Mouse (Mus musculus) macrophage (primary cell): ENCODE measurements around the gene Numa1. TPM values are rescaled to one million over a fixed set of nuclear protein-coding genes. Genes with fewer than 3 reads are reported as not detected.
"Not testable (repeated sequence)": the region's sequence is repeated elsewhere in the genome, so short reads cannot be mapped to it uniquely, and the experiment has no call there.

Experiments
- H3K27ac ChIP-seq: fragments of 350-480 bp; formaldehyde crosslinking; 2 replicates; pipeline ENCODE4 v1.9.0; 2021
- H3K36me3 ChIP-seq: fragments of 350-480 bp; formaldehyde crosslinking; 2 replicates; pipeline ENCODE4 v1.9.0; 2021; ENCODE audit errors: inconsistent target
- H3K4me3 ChIP-seq: fragments of 350-480 bp; formaldehyde crosslinking; 2 replicates; pipeline ENCODE4 v1.9.0; 2021; ENCODE audit errors: inconsistent target
- H3K79me2 ChIP-seq: fragments of 350-480 bp; formaldehyde crosslinking; 2 replicates; pipeline ENCODE4 v1.9.0; 2021; ENCODE audit errors: inconsistent target
- WGBS: methylation state at CpG from one replicate; pipeline ENCODE4 v1.1.7; 2026; ENCODE audit warnings: inconsistent platforms; ENCODE audit not compliant: missing documents; 5-methylcytosine and 5-hydroxymethylcytosine counted together
- polyA plus RNA-seq: library from polyadenylated mRNA; stranded (reverse); fragments of 250-400 nt; gene quantifications from 3 replicates; pipeline ENCODE4 v1.2.4, GENCODE M21; 2018; ENCODE audit warnings: inconsistent platforms

The Numa1 gene
- polyA plus RNA-seq, 1 experiment from 2014 or later, result 130 TPM

DNA sequence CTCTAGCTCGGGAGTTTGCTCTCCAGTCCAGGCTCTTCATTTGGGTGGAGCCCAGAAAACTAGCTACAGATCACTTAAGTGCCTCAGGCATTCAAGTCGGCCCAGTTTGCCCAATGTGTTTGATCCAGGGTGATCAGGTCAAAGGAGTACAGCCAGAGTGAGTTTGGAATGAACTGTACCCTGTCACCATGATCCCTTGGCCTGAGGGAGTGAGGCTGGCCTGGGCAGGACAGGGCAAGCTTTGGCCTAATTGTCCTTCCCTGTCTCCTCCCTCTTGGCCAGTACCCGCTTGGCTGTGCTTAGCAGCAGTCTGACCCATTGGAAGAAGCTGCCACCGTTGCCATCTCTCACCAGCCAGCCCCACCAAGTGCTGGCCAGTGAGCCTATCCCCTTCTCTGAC lies 23.8 kb upstream of the Numa1 start:
- H3K27ac ChIP-seq, result no peak overlapping the region
- 89% methylated on average over 4 of the region's 4 CpGs for WGBS
- H3K36me3 ChIP-seq, result peaks cover 42% of the 10 kb centered on the region
- peaks cover 51% of the 10 kb centered on the region for H3K79me2 ChIP-seq
- H3K4me3 ChIP-seq, result no peak overlapping the region

DNA sequence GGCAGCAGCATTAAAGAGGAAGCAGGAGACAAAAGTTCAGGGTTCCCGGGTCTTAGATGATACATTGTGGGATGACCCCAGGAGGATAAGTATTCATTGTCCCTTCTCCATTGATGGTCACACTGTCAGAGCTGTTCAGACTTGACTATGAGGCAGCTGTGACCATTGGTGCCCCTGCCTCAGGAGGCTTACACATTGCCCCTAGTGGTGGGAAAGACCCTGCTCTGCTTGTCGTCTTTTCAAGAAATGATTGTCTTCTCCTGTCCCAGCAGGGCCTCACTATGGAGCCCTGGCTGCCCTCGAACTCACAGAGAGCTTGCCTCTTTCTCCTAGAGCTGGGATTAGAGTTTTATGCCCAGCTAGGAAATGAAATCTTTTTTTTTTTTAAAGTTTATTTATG lies 21.9 kb upstream of the Numa1 start:
- Histone ChIP-seq H3K27ac (no peak overlapping the region), H3K36me3 (peaks cover 42% of the 10 kb centered on the region), H3K4me3 (no peak overlapping the region), H3K79me2 (peaks cover 43% of the 10 kb centered on the region)
- 76% methylated on average over 3 of the region's 3 CpGs for WGBS

DNA sequence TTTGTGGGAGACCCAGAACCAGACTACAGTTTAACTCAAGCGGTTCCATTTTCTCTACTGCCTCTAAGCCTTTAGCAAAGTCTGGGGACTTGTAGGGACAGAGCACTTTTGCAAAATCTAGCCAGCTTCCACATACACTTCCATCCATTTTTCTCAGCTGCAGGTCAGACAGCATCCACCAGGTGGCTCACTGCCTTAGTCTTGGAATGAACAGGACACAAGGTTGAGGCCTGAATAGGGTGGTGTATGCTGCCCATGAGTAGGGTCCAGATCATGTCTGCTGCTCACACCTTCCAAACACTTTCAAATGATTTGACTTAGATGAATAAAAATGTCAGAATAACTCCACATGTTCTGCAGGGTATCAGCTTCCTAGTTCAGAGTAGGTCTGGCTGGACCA lies 15.8 kb upstream of the Numa1 start:
- H3K27ac ChIP-seq, result no peak overlapping the region
- H3K36me3 ChIP-seq, result peaks cover 10% of the 10 kb centered on the region
- no peaks in the 10 kb centered on the region for H3K79me2 ChIP-seq
- WGBS, result 23% methylated on average over 1 of the region's 1 CpGs
- no peak overlapping the region for H3K4me3 ChIP-seq

DNA sequence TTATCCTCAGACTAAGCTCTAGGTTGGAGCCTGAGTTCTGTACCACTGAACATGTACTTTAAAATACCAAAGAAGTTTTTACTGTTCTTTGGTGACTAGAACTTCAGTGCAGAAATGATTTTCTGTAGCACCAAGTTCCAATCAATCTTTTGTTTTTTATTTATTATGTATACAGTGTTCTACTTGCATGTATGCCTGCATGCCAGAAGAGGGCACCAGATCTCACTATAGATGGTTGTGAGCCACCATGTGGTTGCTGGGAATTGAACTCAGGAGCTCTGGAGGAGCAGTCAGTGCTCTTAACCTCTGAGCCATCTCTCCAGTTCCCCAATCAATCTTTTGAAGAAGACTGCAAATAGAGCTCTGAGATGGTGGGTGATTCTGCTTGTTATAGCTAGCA lies 8.0 kb upstream of the Numa1 start:
- not testable (repeated sequence) for H3K79me2 ChIP-seq, H3K27ac ChIP-seq, H3K4me3 ChIP-seq, H3K36me3 ChIP-seq

DNA sequence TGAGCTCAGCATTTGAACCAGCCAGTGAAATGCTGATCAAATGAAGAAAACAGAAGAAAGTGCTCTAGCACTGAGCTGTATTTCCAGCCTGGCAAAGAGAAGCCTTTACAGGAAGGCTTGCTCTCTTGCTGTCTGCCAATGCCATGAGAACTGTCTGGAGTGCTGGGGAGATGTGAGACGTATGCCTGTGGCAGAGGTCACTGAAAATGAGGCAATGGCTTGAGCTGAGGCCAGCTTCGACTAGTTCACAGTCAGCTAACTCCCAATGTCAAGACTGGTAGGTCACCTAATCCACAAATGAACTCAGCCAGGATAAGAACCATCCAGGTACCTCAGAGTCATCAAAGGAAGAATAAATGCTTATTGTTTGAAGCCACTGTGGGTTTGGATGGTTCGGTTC lies 5.8 kb upstream of the Numa1 start:
- H3K4me3 ChIP-seq, result no peak overlapping the region
- peaks cover 11% of the 10 kb centered on the region; the same call in 1 of the 2 replicates for H3K79me2 ChIP-seq
- no peak overlapping the region for H3K27ac ChIP-seq
- 92% methylated on average over 3 of the region's 3 CpGs for WGBS
- H3K36me3 ChIP-seq, result no peaks in the 10 kb centered on the region

DNA sequence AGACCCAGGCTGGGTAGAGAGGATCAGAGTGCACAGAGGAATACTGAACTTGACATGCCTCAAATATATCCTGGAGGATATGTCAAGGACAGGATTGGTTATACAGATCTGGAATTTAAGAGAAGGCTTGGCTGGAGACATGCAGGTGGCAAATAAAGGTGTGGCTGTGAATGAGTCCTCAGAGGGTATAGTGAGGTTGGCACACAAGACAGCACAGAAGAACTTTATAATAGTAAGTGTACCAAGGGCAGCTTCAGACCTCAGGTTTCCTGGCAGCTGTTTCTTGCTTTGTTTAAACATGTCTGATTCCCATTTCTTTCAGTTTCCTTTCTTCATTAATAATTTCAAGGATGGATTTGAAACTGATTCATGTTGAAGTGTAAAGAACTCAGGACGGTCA lies 1.4 kb upstream of the Numa1 start:
- WGBS, result 92% methylated on average over 1 of the region's 1 CpGs
- peak overlapping the region; percentile 88; the same call in 1 of the 2 replicates for H3K4me3 ChIP-seq
- no peak overlapping the region for H3K27ac ChIP-seq

DNA sequence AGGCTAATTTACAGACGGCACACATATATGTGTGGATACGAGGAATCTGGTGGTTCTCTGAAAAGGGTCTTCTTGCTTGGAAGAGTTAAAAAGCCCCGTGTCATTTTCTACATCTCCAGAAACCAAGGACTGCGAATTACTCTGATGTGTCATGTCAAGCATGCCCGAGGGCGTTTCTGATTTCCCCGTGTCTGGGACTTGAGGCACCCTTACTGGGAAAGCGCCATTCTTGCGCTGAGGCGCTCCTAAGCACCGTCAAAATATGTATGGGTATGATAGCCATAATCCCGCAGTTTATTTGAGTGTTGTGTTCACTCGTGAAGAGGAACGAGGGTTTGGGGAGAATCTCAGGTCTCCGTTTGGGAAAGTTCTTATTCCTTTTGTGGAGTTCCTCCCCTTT lies 611 bp upstream of the Numa1 start:
- WGBS, result 2% methylated on average over 14 of the region's 15 CpGs
- Histone ChIP-seq H3K79me2 (peaks cover 58% of the 10 kb centered on the region), H3K4me3 (peak overlapping the region; percentile 88), H3K27ac (peak overlapping the region; percentile 63), H3K36me3 (no peaks in the 10 kb centered on the region)

More for the DNA sequence above, 1.4 kb upstream of the Numa1 start:
- H3K79me2 ChIP-seq, result peaks cover 51% of the 10 kb centered on the region
- H3K36me3 ChIP-seq, result no peaks in the 10 kb centered on the region

DNA sequence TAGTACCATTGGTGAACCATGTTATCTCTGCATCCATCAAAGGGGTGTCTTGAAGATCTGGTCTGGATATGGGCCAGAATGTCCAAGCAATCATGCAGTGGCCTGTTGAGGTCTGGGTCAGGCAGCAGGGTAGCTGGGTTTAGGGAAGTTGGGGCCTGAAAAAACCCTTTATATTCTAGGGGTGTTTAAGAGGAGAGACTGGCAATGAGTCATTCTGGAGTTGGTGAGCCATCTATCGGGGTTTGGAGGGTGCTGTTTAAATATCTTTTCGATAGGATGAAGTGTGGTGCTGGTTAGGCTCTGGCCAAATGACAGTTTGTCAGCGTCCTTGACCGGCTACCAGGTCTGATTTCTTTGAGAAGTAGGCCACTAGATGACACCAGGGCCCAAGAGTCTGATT lies 2.0 kb downstream of the Numa1 start:
- peak overlapping the region; percentile 27 for H3K27ac ChIP-seq
- no peak overlapping the region for H3K4me3 ChIP-seq
- H3K36me3 ChIP-seq, result no peaks in the 10 kb centered on the region
- 52% methylated on average over 4 of the region's 4 CpGs for WGBS
- peaks cover 85% of the 10 kb centered on the region for H3K79me2 ChIP-seq

DNA sequence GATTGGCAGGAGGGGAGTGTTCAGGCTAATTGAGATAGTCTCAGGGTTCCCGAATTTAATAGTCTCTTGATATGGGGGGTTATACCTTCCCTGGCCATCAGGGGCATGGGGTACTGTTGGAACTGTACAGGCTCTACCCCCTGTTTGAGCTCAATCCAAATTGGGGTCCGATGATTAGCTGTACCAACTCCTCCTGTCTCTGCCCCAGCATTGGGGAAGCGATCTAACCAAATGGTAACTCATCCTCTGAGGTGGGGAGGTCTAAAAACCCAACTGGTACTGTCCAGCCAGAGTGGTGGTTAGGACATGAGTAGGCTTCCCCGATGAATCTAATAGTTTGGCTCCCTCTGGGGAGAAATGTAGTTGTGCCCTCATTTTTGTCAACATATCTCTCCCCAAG lies 3.1 kb downstream of the Numa1 start:
- no peaks in the 10 kb centered on the region for H3K36me3 ChIP-seq
- WGBS, result 98% methylated on average over 4 of the region's 4 CpGs
- H3K27ac ChIP-seq, result no peak overlapping the region
- no peak overlapping the region for H3K4me3 ChIP-seq
- peaks cover 95% of the 10 kb centered on the region for H3K79me2 ChIP-seq

DNA sequence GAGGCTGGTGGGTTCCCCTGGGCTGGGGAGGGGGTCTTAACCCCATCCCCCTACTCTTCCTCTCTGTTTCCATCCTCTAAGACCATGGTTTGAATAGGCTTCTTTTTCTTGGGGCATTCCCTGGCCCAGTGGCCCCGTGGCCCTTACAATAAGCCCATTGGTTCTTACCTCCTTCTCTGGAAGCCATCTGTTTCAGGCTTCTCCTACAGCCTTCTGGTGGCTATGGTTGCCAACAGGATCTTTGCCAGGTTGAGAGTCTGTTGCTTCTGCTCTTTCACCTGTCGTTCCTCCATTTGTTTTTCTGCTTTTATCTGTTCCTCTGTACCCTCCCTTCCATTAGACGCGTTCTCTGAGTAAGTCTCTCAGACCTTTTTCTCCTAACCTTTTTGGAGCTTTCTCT lies 3.7 kb downstream of the Numa1 start:
- 87% methylated on average over 4 of the region's 4 CpGs for WGBS
- H3K4me3 ChIP-seq, result no peak overlapping the region
- no peak overlapping the region for H3K27ac ChIP-seq
- H3K36me3 ChIP-seq, result no peaks in the 10 kb centered on the region
- peaks cover 96% of the 10 kb centered on the region for H3K79me2 ChIP-seq

DNA sequence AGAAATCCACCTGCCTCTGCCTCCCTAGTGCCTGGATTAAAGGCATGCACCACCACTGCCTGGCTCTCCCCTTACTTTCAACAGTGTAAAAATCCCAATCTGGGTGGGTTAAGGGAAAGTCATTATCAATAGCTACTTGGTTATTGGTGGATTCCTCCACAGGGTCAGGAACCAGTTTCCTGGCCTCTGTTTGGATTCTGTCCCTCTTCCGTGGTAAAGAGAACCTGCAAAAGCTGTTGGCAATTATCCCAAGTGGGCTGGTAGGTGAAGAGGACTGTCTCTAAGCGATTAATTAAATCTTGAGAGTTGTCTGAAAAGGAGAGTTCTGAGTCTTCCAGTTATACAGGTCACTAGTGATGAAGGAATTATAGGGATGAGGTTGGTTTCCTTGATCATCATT lies 4.4 kb downstream of the Numa1 start:
- Histone ChIP-seq H3K4me3 (no peak overlapping the region), H3K79me2 (peaks cover 96% of the 10 kb centered on the region), H3K27ac (no peak overlapping the region), H3K36me3 (no peaks in the 10 kb centered on the region)
- 92% methylated on average over 2 of the region's 2 CpGs for WGBS

DNA sequence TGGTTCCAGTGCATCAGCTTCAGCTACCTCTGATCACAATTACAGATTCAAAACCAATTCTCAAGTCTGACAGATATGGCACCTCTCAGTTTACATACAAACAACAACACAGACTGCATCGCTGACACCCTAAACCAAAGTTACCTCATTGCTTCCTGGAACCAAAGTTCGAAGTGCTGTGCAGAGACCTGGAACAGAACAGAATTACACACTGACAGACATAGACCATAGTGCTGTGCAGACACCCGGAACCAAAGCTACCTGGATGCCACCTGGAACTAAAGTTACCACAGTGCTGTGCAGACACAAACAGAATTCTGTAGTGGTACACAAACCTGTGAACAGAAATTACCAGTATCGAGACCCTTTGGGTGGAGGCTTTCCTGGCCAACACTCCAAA lies 5.8 kb downstream of the Numa1 start:
- Histone ChIP-seq H3K79me2 (peaks cover 98% of the 10 kb centered on the region), H3K4me3 (no peak overlapping the region), H3K36me3 (no peaks in the 10 kb centered on the region), H3K27ac (no peak overlapping the region)
- WGBS, result 96% methylated on average over 4 of the region's 4 CpGs

DNA sequence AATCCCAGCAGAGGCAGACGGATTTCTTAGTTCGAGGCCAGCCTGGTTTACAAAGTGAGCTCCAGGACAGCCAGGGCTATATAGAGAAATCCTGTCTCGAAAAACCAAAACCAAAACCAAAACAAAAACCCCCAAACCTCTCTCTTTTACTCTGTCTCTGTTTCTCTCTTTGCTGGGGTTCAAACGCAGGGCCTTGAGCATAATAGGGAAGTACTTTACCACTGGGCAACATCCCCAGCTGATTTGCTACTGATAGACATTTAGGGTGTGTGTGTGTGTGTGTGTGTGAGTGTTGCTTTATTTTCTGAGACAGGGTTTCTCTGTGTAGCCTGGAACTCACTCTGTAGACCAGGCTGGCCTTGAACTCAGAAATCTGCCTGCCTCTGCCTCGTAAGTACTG lies 15.1 kb downstream of the Numa1 start:
- 45% methylated on average over 4 of the region's 5 CpGs for WGBS
- H3K4me3 ChIP-seq, H3K36me3 ChIP-seq: not testable (repeated sequence)
- peaks cover 99% of the 10 kb centered on the region for H3K79me2 ChIP-seq
- H3K27ac ChIP-seq, result peak overlapping the region; percentile 12; the same call in 1 of the 2 replicates

DNA sequence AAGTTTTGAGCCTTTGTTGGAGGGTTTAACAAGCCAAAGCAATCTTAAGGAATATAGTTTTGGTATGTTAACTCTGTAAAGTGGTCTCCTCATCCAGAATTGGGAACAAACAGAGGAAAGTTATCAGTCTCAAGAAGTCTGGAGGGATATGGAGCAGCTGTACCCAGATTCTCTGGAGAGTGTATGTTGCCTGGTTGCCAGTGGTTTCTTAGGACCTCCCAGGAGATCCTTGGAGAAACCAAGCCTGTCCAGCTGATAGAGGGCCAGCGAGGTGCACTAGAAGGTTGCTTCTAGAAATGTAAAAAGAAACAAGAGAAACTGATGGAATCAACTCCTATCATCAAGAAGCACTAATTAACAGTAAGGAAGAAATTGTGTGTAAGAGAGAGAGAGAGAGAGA lies 17.7 kb downstream of the Numa1 start:
- no peaks in the 10 kb centered on the region for H3K36me3 ChIP-seq
- H3K27ac ChIP-seq, result no peak overlapping the region
- 75% methylated on average over 1 of the region's 1 CpGs for WGBS
- no peak overlapping the region for H3K4me3 ChIP-seq
- peaks cover 100% of the 10 kb centered on the region for H3K79me2 ChIP-seq

DNA sequence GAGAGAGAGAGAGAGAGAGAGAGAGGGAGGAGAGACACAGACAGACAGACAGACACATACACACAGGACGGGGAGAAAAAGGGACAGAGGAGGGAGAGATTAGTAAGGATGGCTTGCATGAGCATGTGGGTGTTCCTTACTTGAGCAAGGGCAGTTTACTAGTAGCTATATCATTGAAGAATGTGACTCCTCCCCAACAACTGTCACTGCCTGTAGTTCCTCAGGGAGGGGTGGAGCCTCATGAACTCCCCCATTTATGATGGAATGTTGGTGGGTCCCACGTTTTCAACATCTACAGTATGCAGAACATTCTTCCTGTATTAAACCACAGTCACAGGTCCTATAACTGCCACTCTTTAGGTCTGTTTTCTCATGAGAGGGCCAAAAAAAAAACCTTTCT lies 18.2 kb downstream of the Numa1 start:
- WGBS, result 33% methylated on average over 2 of the region's 2 CpGs
- Histone ChIP-seq H3K27ac (no peak overlapping the region), H3K79me2 (peaks cover 100% of the 10 kb centered on the region), H3K36me3 (no peaks in the 10 kb centered on the region), H3K4me3 (no peak overlapping the region)

DNA sequence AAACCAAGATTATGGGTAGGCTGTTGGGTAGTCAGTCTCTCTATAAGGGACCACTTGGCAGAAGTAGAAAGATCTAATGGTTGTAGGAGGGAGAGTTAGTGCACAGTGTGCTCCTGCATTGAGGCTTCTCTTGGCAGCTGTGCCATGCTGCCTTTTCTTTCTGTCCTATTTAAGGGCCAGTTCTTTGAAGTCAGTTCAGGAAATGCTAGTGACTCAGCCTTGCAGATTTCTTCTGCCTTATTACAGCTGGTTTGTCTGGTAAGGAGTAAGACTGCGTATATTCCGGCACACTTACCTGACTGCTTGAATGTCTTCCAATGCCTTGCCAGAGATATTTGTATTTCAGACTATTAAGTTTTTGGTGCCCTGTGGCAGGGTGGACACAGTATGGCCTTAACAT lies 20.3 kb downstream of the Numa1 start:
- Histone ChIP-seq H3K4me3 (no peak overlapping the region), H3K36me3 (no peaks in the 10 kb centered on the region), H3K27ac (no peak overlapping the region), H3K79me2 (peaks cover 97% of the 10 kb centered on the region)
- 69% methylated on average over 2 of the region's 2 CpGs for WGBS
